Mouse (Mus musculus): Measurements from ENCODE around the gene Tyw5. TPM values are rescaled to one million over a fixed set of nuclear protein-coding genes. Genes with fewer than 3 reads are reported as not detected.
A peak's percentile ranks its signal among the peaks of the same experiment; 100 is the strongest.

The Tyw5 gene
- polyA plus RNA-seq, 1 experiment, result 2.7 TPM

DNA sequence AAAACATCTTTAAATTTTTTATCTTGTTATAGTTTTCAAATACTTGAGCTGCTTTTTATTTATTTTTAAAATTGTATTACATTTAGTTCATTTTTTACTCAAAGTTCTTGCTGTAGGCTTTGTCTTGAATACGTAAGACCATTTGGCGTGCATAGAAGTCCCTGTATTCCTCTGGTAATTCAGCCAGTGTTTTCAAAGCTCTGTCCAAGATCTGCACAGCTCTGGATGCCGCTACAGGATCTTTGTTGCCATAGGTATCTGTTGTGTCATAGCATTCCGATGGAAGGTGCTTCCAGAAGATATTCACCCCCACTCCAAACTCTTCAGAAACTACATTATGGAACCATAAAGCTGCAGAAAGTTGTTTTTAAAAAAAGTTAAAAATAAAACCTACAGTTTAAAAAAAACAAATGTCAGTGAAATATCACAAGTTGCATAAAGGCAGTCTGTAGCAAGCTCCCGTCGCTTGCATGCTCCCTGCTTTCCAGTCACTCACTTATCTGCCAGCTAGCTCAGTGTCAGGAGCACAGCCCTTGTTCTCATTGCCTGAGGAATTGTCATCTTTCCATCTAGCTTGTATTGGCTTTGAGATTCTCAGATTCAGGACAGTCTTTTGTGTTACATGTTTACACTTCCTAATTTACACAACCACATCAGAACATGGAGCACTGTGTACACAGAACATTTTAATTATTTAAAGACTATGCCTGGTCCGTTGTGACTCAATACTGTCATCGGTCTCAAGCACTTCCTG is 18.3 kb downstream of the Tyw5 start:
- TF ChIP-seq CTCF (IDR thresholded peaks at IDR 0.05; ENCODE audit: extremely low read depth, insufficient read depth, insufficient read length, insufficient replicate concordance) (no peak), POLR2A (IDR thresholded peaks at IDR 0.05; ENCODE audit: low read depth, low read length) (no peak)
- no peak overlapping the region for H3K4me3 ChIP-seq (ENCODE audit: extremely low read depth, insufficient read depth, insufficient read length)
- no peak overlapping the region for H3K27ac ChIP-seq (ENCODE audit: insufficient read depth, low read length)
- no peak for DNase-seq (ENCODE audit: low read depth in 1 of 2, low spot score in 2 of 2)
- no peaks in the 10 kb centered on the region for H3K27me3 ChIP-seq (ENCODE audit: control insufficient read depth, insufficient read depth, low read length)
- 93% methylated on average over 8 of the region's 8 CpGs for WGBS
- H3K36me3 ChIP-seq (ENCODE audit: control insufficient read depth, insufficient read depth, low read length), result peaks cover 13% of the 10 kb centered on the region; the same call in 1 of the 2 replicates
- no peaks in the 10 kb centered on the region for H3K4me1 ChIP-seq (ENCODE audit: control insufficient read depth, insufficient read depth, insufficient read length)

DNA sequence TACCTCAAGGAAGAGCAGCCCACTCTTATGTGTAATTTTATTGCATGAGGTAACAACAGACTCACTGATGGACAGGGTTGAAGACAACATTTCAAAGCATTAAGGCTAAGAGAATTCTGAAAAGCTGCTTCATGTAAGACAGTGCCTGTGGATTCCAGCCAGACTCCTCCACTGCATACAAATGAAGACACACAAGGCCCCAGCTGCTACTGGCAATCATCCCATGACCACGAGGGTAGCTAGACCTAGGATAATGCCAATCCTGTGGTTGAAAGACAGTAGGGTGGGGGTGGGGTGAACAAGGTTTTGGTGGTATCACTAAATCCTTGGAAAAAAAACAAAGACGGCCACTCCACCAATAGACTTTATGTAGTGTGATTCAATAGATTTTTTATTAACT is 19.0 kb downstream of the Tyw5 start:
- Histone ChIP-seq H3K4me1 (ENCODE audit: control insufficient read depth, insufficient read depth, insufficient read length) (no peaks in the 10 kb centered on the region), H3K4me3 (ENCODE audit: extremely low read depth, insufficient read depth, insufficient read length) (no peak overlapping the region), H3K27ac (ENCODE audit: insufficient read depth, low read length) (no peak overlapping the region), H3K36me3 (ENCODE audit: control insufficient read depth, insufficient read depth, low read length) (peaks cover 9% of the 10 kb centered on the region; the same call in 1 of the 2 replicates), H3K27me3 (ENCODE audit: control insufficient read depth, insufficient read depth, low read length) (no peaks in the 10 kb centered on the region)
- WGBS, result 67% methylated on average over 2 of the region's 2 CpGs
- TF ChIP-seq CTCF (IDR thresholded peaks at IDR 0.05; ENCODE audit: extremely low read depth, insufficient read depth, insufficient read length, insufficient replicate concordance), result no peak
- TF ChIP-seq POLR2A (IDR thresholded peaks at IDR 0.05; ENCODE audit: low read depth, low read length), result no peak
- no peak for DNase-seq (ENCODE audit: low read depth in 1 of 2, low spot score in 2 of 2)

GRCm38 (mm10) chr1:57386519-57386918 is 20.4 kb downstream of the Tyw5 start:
- no peak overlapping the region for H3K27ac ChIP-seq (ENCODE audit: insufficient read depth, low read length)
- DNase-seq (ENCODE audit: low read depth in 1 of 2, low spot score in 2 of 2), result no peak
- H3K27me3 ChIP-seq (ENCODE audit: control insufficient read depth, insufficient read depth, low read length), result no peaks in the 10 kb centered on the region
- H3K4me1 ChIP-seq (ENCODE audit: control insufficient read depth, insufficient read depth, insufficient read length), result no peaks in the 10 kb centered on the region
- H3K36me3 ChIP-seq (ENCODE audit: control insufficient read depth, insufficient read depth, low read length), result peaks cover 6% of the 10 kb centered on the region; the same call in 1 of the 2 replicates
- TF ChIP-seq CTCF (IDR thresholded peaks at IDR 0.05; ENCODE audit: extremely low read depth, insufficient read depth, insufficient read length, insufficient replicate concordance), result no peak
- no peak for TF ChIP-seq POLR2A (IDR thresholded peaks at IDR 0.05; ENCODE audit: low read depth, low read length)
- no peak overlapping the region for H3K4me3 ChIP-seq (ENCODE audit: extremely low read depth, insufficient read depth, insufficient read length)

GRCm38 (mm10) chr1:57377376-57378341 is 29.2 kb downstream of the Tyw5 start, which contains the start of gene 1700066M21Rik:
TSS of gene 1700066M21Rik (plus strand) at chr1:57377620.
- under 1% methylated on average over 81 of the region's 81 CpGs for WGBS
- H3K4me1 ChIP-seq (ENCODE audit: control insufficient read depth, insufficient read depth, insufficient read length), result no peaks in the 10 kb centered on the region; the same call in none of the 2 replicates
- no peaks in the 10 kb centered on the region for H3K36me3 ChIP-seq (ENCODE audit: control insufficient read depth, insufficient read depth, low read length)
- H3K27ac ChIP-seq (ENCODE audit: insufficient read depth, low read length), result peak within 1 kb of the TSS; percentile 66
- H3K4me3 ChIP-seq (ENCODE audit: extremely low read depth, insufficient read depth, insufficient read length), result peak within 1 kb of the TSS; percentile 96
- peak; percentile 67 to 95 for DNase-seq (ENCODE audit: low read depth in 1 of 2, low spot score in 2 of 2)
- no peaks in the 10 kb centered on the region for H3K27me3 ChIP-seq (ENCODE audit: control insufficient read depth, insufficient read depth, low read length)
- TF ChIP-seq POLR2A (IDR thresholded peaks at IDR 0.05; ENCODE audit: low read depth, low read length), result peak; percentile 50; the same call in 1 of the 2 replicates
- TF ChIP-seq CTCF (IDR thresholded peaks at IDR 0.05; ENCODE audit: extremely low read depth, insufficient read depth, insufficient read length, insufficient replicate concordance), result no peak

DNA sequence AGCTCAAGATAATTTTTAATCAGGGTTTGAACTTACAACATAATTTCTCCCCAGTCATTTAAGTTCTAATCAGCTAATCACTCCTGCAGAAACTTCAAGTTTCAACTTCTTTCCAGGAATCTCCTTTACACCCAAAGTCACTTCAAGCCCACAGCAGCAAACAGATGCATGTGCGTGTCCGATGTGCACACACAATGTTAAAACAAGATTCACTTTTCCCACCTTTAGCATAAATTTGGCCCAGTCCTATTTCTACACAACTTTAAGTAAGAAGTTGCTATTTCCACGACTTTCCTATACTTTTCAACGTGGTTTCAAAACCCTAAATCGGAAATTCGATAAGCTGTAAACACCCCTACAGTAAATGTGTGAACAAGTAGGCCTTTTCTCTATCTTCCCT is 30.1 kb downstream of the Tyw5 start:
- Histone ChIP-seq H3K36me3 (ENCODE audit: control insufficient read depth, insufficient read depth, low read length) (no peaks in the 10 kb centered on the region), H3K27me3 (ENCODE audit: control insufficient read depth, insufficient read depth, low read length) (no peaks in the 10 kb centered on the region), H3K27ac (ENCODE audit: insufficient read depth, low read length) (no peak overlapping the region), H3K4me3 (ENCODE audit: extremely low read depth, insufficient read depth, insufficient read length) (no peak overlapping the region; the same call in 1 of the 2 replicates), H3K4me1 (ENCODE audit: control insufficient read depth, insufficient read depth, insufficient read length) (no peaks in the 10 kb centered on the region; the same call in none of the 2 replicates)
- no peak for DNase-seq (ENCODE audit: low read depth in 1 of 2, low spot score in 2 of 2)
- TF ChIP-seq CTCF (IDR thresholded peaks at IDR 0.05; ENCODE audit: extremely low read depth, insufficient read depth, insufficient read length, insufficient replicate concordance), result no peak
- TF ChIP-seq POLR2A (IDR thresholded peaks at IDR 0.05; ENCODE audit: low read depth, low read length), result no peak
- WGBS, result 73% methylated on average over 6 of the region's 6 CpGs

DNA sequence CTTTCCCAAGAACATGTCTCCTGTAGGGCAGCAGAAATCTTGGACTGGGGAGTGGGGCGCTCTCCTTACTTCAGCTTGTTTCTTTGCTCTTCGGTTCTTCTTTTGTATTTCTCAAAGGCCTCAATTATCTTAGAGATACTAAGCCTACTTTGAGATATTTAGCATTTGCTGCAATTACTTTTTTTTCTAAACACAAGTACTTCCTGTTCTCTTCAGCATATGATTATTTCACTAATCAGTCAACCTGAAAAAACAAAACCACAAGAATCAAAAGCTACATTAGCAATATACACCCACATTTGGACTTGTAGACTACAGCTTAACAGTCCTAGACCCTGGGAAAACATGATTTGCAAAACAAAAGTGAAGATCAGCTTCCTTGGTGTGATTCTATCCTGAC is 31.6 kb downstream of the Tyw5 start:
- no peak for TF ChIP-seq CTCF (IDR thresholded peaks at IDR 0.05; ENCODE audit: extremely low read depth, insufficient read depth, insufficient read length, insufficient replicate concordance)
- no peak for TF ChIP-seq POLR2A (IDR thresholded peaks at IDR 0.05; ENCODE audit: low read depth, low read length)
- no peak overlapping the region for H3K27ac ChIP-seq (ENCODE audit: insufficient read depth, low read length)
- H3K27me3 ChIP-seq (ENCODE audit: control insufficient read depth, insufficient read depth, low read length), result no peaks in the 10 kb centered on the region
- H3K4me3 ChIP-seq (ENCODE audit: extremely low read depth, insufficient read depth, insufficient read length), result no peak overlapping the region; the same call in 1 of the 2 replicates
- WGBS, result 84% methylated on average over 2 of the region's 2 CpGs
- no peaks in the 10 kb centered on the region; the same call in none of the 2 replicates for H3K4me1 ChIP-seq (ENCODE audit: control insufficient read depth, insufficient read depth, insufficient read length)
- DNase-seq (ENCODE audit: low read depth in 1 of 2, low spot score in 2 of 2), result no peak
- H3K36me3 ChIP-seq (ENCODE audit: control insufficient read depth, insufficient read depth, low read length), result no peaks in the 10 kb centered on the region

All from spleen, adult 2 months (tissue).